Mouse (Mus musculus) kidney, embryonic 16.5 days (tissue): ENCODE measurements around the gene Slc25a22. TPM values are rescaled to one million over a fixed set of nuclear protein-coding genes. Genes with fewer than 3 reads are reported as not detected.

Experiments used
- ATAC-seq: fragments of 200-750 bp; cut with Nextera tagmentation; 2 replicates; pipeline ENCODE4 v1.8.0; 2017; ENCODE audit warnings: moderate TSS enrichment; ENCODE audit not compliant: low FRiP score, low TSS enrichment
- H3K27ac ChIP-seq: fragments of 300-500 bp; sonication (generic); 2 replicates; pipeline ENCODE4 v1.5.1; 2014; ENCODE audit warnings: low read length
- H3K27me3 ChIP-seq: fragments of 300-500 bp; sonication (generic); 2 replicates; pipeline ENCODE4 v1.6.1; 2014; ENCODE audit warnings: low read length, control low read depth, mixed read lengths; ENCODE audit not compliant: insufficient read depth
- H3K36me3 ChIP-seq: fragments of 300-500 bp; sonication (generic); 2 replicates; pipeline ENCODE4 v1.6.1; 2014; ENCODE audit warnings: low read length, control low read depth, mixed read lengths; ENCODE audit not compliant: insufficient read depth
- H3K4me1 ChIP-seq: fragments of 300-500 bp; sonication (generic); 2 replicates; pipeline ENCODE4 v1.6.1; 2014; ENCODE audit warnings: low read length, control low read depth, mixed read lengths; ENCODE audit not compliant: insufficient read depth
- H3K4me2 ChIP-seq: fragments of 300-500 bp; sonication (generic); replicated peaks from 2 replicates; pipeline ENCODE4 v1.6.1; 2014; ENCODE audit warnings: low read depth, low read length
- H3K4me3 ChIP-seq: fragments of 300-500 bp; sonication (generic); 2 replicates; pipeline ENCODE4 v1.5.1; 2014; ENCODE audit warnings: mild to moderate bottlenecking, low read length
- H3K9ac ChIP-seq: fragments of 300-500 bp; sonication (generic); replicated peaks from 2 replicates; pipeline ENCODE4 v1.6.1; 2014; ENCODE audit warnings: low read length
- H3K9me3 ChIP-seq: fragments of 300-500 bp; sonication (generic); 2 replicates; pipeline ENCODE4 v1.6.1; 2016; ENCODE audit warnings: low read length, control low read depth
- WGBS: fragments of 180-500 bp; shearing (Covaris S2); extraction: QIAGEN DNeasy Blood & Tissue Kit; methylation state at CpG from one replicate; pipeline ENCODE4 v1.1.7; 2014; 5-methylcytosine and 5-hydroxymethylcytosine counted together
- polyA plus RNA-seq: library from polyadenylated mRNA; unstranded; fragments of >200 nt; fragmentation: Nextera tagmentation; extraction: Ambion mirVana; gene quantifications from 2 replicates; pipeline ENCODE4 v1.2.1, GENCODE M21; 2015

Gene Slc25a22
- polyA plus RNA-seq: 33.2 and 39.9 TPM in 2 replicates

GRCm38 (mm10) chr7:141437178-141438120 is at the start of gene Slc25a22:
TSS of gene Slc25a22 (minus strand) at chr7:141437892.
- Histone ChIP-seq H3K9ac (peak within 1 kb of the TSS; percentile 77), H3K9me3 (no peaks in the 10 kb centered on the region), H3K4me2 (peak within 1 kb of the TSS; percentile 93), H3K27me3 (no peaks in the 10 kb centered on the region), H3K36me3 (peaks cover 29% of the 10 kb centered on the region), H3K4me3 (peak within 1 kb of the TSS; percentile 58), H3K27ac (no peak within 1 kb of the TSS), H3K4me1 (peaks cover 41% of the 10 kb centered on the region)
- 6% methylated on average over 53 of the region's 53 CpGs for WGBS
- peak; percentile 69 for ATAC-seq

GRCm38 (mm10) chr7:141487141-141487540 is 49.4 kb upstream of the Slc25a22 start:
- 66% methylated on average over 7 of the region's 7 CpGs for WGBS
- Histone ChIP-seq H3K36me3 (0 out of 2 replicates have a peak, but pooled peaks cover 3% of the 10 kb centered on the region), H3K4me2 (no peak overlapping the region), H3K9ac (no peak overlapping the region), H3K4me3 (no peak overlapping the region), H3K27ac (no peak overlapping the region), H3K27me3 (no peaks in the 10 kb centered on the region), H3K4me1 (peaks cover 4% of the 10 kb centered on the region; the same call in 1 of the 2 replicates), H3K9me3 (no peaks in the 10 kb centered on the region)
- ATAC-seq: no peak

GRCm38 (mm10) chr7:141486239-141486638 is 48.5 kb upstream of the Slc25a22 start:
- ATAC-seq: no peak
- H3K9ac ChIP-seq: no peak overlapping the region
- 68% methylated on average over 1 of the region's 1 CpGs for WGBS
- no peaks in the 10 kb centered on the region for H3K36me3 ChIP-seq
- no peaks in the 10 kb centered on the region for H3K9me3 ChIP-seq
- no peaks in the 10 kb centered on the region for H3K27me3 ChIP-seq
- peaks cover 11% of the 10 kb centered on the region for H3K4me1 ChIP-seq
- no peak overlapping the region for H3K4me2 ChIP-seq
- no peak overlapping the region for H3K27ac ChIP-seq
- no peak overlapping the region for H3K4me3 ChIP-seq

- ATAC-seq: no peak
- 81% methylated on average over 2 of the region's 2 CpGs for WGBS
Observed at GRCm38 (mm10) chr7:141485606-141486005, 47.9 kb upstream of the Slc25a22 start.

GRCm38 (mm10) chr7:141485186-141485585 is 47.5 kb upstream of the Slc25a22 start:
- H3K36me3 ChIP-seq: no peaks in the 10 kb centered on the region
- H3K27ac ChIP-seq: no peak overlapping the region
- peaks cover 20% of the 10 kb centered on the region for H3K4me1 ChIP-seq
- no peaks in the 10 kb centered on the region for H3K27me3 ChIP-seq
- H3K4me3 ChIP-seq: no peak overlapping the region
- ATAC-seq: no peak
- H3K9me3 ChIP-seq: no peaks in the 10 kb centered on the region
- H3K9ac ChIP-seq: no peak overlapping the region
- WGBS: 76% methylated on average over 2 of the region's 2 CpGs
- no peak overlapping the region for H3K4me2 ChIP-seq

More at GRCm38 (mm10) chr7:141485606-141486005, 47.9 kb upstream of the Slc25a22 start:
- Histone ChIP-seq H3K4me2 (no peak overlapping the region), H3K27ac (no peak overlapping the region), H3K27me3 (no peaks in the 10 kb centered on the region), H3K36me3 (no peaks in the 10 kb centered on the region), H3K9me3 (no peaks in the 10 kb centered on the region), H3K4me3 (no peak overlapping the region), H3K9ac (no peak overlapping the region), H3K4me1 (peaks cover 17% of the 10 kb centered on the region)

GRCm38 (mm10) chr7:141484186-141485120 is 46.8 kb upstream of the Slc25a22 start:
- no peak for ATAC-seq
- WGBS: 64% methylated on average over 5 of the region's 5 CpGs

GRCm38 (mm10) chr7:141483114-141483653 is 45.5 kb upstream of the Slc25a22 start:
- Histone ChIP-seq H3K4me3 (no peak overlapping the region), H3K36me3 (no peaks in the 10 kb centered on the region), H3K27me3 (no peaks in the 10 kb centered on the region), H3K9me3 (no peaks in the 10 kb centered on the region), H3K4me2 (no peak overlapping the region), H3K4me1 (peaks cover 24% of the 10 kb centered on the region), H3K9ac (no peak overlapping the region), H3K27ac (no peak overlapping the region)
- ATAC-seq: no peak
- 81% methylated on average over 6 of the region's 6 CpGs for WGBS

More at GRCm38 (mm10) chr7:141484186-141485120, 46.8 kb upstream of the Slc25a22 start:
- H3K4me3 ChIP-seq: no peak overlapping the region
- H3K9me3 ChIP-seq: no peaks in the 10 kb centered on the region
- H3K36me3 ChIP-seq: no peaks in the 10 kb centered on the region
- peaks cover 20% of the 10 kb centered on the region for H3K4me1 ChIP-seq
- H3K9ac ChIP-seq: no peak overlapping the region
- H3K27ac ChIP-seq: no peak overlapping the region
- no peak overlapping the region for H3K4me2 ChIP-seq
- no peaks in the 10 kb centered on the region for H3K27me3 ChIP-seq

- peak overlapping the region; percentile 66 for H3K9ac ChIP-seq
- H3K27ac ChIP-seq: no peak overlapping the region
- H3K27me3 ChIP-seq: no peaks in the 10 kb centered on the region
- ATAC-seq: 0 out of 2 replicates have a peak, but pooled peaks have one; percentile 4
- H3K4me1 ChIP-seq: peaks cover 30% of the 10 kb centered on the region
- WGBS: 5% methylated on average over 11 of the region's 11 CpGs
- peak overlapping the region; percentile 96 for H3K4me2 ChIP-seq
- H3K36me3 ChIP-seq: no peaks in the 10 kb centered on the region
- peak overlapping the region; percentile 61 for H3K4me3 ChIP-seq
- no peaks in the 10 kb centered on the region for H3K9me3 ChIP-seq
Observed at GRCm38 (mm10) chr7:141482531-141483024, 44.9 kb upstream of the Slc25a22 start.
